Mouse (Mus musculus) adrenal gland, postnatal 25 days (tissue): Measurements from ENCODE around the gene Ppm1l. TPM values are rescaled to one million over a fixed set of nuclear protein-coding genes. Genes with fewer than 3 reads are reported as not detected.

Experiments
- DNase-seq: peaks from one replicate; pipeline ENCODE4 v3.0.0; 2021; ENCODE audit warnings: mixed read lengths
- total RNA-seq: library from RNA; stranded (reverse); gene quantifications from 2 replicates; pipeline ENCODE4 v1.2.3, GENCODE M21; 2021

The Ppm1l gene
- total RNA-seq, 1 experiment from 2014 or later = 13.6 TPM

DNA sequence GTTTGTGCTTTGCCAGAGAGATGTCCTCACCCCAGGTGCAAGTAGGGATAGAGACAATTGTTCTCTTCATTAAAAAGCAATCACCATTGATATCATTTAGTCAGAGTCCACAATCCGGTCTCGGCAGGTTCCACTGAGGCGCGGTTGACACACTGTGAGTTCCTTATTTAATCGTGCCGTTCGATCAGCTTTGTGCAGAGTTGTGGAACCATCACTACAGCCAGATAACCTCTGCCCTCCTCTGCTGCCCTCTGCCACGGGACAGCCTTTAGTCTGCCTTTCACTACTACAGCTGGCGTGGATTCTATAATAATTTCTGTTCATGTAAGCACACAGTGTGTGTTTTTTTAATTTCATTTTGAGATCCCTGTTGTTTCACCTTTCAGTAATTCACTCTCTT, 17.2 kb downstream of the Ppm1l start:
- no peak for DNase-seq

DNA sequence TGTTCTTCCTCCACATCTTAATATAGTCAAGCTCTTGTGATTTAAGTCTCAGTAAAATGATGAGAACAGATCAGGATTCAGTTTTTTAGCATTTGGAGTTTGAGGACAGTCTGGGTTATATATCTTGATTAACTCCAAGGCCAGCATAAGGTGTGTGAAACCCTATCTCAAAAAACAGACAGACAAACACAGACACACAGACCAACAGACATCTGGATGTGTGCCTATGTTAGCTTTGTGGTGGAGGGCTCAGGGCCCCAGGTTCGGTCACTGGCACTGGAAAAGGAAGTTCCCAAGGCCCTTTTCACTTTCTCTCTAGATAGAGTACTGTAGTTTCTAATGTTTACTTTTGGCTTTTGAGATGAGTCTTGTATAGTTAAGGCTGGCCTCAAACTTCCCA, 23.8 kb downstream of the Ppm1l start:
- no peak for DNase-seq

DNA sequence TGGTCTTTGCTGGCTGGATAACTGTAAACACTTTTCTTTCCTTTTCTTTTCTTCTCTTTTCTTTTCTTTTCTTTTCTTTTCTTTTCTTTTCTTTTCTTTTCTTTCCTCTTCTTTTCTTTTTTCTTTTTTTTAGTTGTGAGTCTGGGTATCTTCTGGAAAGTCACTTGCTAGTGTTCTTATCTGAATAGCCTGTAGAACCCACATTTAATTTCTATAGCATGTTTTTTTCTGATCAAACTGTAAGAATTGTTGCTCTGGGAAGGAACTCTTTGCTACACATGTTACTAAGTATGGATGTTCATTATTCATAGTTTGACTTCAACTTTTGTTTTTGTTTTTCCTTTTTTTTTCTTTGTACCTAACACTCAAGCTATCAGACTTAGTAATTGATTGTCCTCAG, 24.3 kb downstream of the Ppm1l start:
- DNase-seq = no peak

DNA sequence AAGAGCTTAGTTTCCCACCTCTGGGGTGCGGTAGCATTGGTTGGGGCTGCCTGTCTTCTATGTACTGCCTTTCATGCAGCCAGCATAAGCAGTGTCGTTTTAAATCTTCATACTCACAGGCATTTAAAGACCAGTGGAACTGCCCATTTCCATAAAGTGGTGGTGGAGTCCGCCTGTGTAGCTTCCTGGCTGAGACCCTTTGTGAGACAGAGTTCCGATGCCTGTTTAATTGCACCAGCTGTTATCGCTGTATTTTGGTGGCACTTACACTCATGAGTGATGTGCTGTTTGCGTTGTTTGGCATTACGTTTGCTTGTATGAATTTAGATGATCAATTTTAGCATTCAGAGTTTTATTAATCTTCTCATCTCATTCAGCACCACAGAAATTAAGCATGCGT, 24.9 kb downstream of the Ppm1l start:
- no peak for DNase-seq

DNA sequence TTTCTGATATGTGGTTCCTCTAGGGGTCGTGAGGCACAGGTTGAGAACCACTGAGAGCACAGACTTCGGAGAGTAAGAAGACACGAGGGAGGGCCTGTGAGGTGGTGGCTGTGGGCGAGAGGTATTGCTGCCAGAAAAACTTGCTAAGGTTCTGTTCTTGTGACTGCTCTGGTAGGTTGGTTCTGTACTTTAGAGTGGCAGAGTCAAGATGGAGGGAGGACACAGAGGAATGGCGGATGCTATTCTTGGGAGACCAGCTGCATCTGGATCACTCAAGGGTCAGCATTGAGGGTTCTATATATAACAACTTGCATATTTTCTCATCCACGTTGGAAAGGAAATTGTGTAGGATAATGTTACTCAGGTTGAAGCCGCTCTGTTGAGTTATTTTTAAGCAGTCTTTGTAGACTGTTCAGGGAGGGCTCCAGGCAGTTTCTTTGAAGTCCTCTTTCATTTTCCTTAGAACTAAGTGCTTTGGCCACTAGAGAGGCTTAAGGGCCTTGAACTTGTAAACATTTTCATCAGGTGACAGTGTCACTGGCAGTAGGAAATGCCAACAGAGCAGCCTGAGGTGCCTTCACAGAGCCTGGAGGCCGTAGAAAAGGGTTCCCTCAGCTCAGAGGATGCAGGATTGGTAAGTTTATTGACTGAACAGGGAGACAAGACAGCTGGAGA, 25.7 kb downstream of the Ppm1l start:
- DNase-seq = no peak

DNA sequence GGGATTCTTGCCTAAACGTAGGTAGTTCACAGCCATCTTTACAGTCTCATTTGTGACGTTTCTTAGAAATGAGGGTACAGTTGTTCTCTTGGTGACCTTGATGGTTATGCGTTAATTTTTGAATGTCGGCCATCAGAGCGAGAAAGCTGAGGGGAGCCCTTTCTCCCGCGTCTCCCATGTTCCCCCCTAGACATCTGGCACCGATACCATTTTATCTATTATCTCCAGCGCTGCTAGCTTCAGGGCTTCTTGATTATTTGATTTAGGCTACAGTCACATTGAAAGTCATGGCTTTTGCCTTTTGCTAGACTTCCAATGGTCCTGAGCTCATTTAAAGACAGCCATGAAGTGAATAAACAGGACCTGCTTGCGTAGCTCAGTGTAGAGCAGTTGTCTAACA, 26.5 kb downstream of the Ppm1l start:
- DNase-seq = no peak

DNA sequence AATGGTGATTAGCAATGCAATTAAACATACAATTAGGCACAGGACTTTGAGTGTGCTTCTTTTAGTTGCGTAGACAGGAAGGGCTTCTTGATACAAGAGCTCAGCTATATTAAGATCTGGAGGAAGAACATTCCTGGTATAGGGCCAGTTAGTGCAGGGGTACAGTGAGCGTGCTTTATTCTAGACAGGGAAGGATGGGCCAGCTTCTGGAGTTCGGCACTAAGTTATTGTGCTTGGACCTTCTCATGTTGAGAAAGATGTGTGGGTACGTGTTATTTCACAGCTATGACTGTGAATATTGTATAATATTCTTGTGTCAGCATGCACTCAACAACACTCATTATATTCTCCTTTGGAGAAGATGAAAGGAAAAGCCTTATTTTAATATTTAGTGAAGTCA, 29.9 kb downstream of the Ppm1l start:
- DNase-seq = no peak

DNA sequence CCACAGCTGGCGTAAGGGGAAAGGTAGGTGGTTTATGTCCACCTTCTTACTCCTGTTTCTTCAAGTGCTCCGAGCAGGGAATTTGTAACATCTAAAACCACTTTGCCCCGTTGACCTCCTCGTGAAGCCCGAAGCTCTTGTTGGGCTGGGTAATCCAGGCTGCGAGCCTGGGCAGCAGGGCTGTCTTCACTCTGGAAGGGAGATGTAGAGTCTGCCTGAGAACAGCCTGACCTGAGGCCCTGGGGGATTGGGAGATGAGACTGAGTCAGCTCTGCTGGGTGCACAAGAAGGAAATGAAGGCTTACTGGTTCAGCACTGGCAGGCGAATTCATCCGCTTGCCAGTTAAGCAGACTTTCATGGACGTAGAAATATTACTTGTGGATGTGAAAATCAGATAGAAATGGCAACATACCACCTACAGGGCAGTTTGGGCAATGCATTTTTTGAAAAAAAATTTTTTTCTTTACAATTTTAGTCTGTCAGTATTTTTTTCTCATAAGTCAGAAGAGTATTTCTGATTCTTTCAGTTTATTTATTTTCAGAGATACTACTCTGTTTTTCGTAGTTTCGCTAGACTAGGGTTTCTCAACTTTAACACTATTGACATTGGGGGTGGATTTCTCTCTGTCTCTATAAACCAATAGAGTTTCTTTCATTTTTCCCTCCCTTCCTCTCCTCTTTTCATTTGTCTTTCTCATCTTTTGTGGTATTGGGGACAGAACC, 31.7 kb downstream of the Ppm1l start:
- no peak for DNase-seq

DNA sequence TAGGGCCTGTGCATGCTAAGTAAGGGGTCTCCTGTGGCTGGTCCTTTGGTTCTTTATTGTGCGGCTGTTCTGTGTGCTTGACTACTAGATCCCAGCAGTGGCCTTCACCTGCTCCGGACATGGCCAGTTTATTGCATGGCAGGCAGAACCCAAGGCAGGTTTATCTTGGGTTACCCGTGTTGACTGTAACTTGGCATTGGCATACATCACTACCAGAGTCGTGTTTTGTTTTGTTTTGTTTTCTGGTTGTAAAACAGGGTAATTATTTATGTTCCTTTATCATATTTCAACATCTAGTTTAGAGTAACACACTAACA, 32.2 kb downstream of the Ppm1l start:
- no peak for DNase-seq

DNA sequence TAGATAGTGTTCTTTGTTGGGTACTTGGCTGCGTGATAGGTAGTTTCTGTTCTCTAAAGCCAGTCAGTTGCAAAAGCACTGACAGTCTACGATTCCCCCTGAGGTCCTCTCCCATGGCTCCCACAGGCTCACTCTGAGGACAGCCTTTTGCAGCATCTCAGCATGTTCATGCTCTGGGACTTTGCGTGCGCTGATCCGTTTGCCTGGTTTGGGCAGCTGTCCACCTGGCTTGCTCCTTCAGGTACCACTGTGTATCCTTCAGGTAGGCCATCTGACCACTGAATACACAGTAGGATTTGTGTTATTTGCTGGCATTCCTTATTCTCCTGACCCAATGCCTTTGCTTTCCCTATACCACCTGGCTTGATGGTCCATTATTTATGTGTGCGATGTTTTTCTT, 33.3 kb downstream of the Ppm1l start:
- DNase-seq = no peak

DNA sequence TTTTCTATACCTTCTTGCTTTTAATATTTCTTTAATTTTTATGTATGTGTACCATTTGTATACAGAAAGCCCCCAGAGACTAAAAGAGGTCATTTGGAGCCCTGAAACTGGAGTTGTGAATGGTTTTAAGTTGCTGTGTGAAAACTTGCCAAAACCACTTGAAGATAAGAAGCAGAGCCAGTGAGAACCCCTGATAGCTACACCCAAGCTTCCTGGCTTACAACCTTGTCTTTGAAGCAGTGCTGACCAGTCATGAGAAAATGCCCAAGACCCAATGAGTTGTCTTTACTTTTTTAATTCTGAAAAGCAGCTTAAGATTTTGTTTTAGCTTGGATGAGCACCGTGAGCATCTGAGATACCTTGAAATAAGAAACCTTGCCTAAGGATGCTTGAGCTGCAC, 35.5 kb downstream of the Ppm1l start:
- DNase-seq = no peak

DNA sequence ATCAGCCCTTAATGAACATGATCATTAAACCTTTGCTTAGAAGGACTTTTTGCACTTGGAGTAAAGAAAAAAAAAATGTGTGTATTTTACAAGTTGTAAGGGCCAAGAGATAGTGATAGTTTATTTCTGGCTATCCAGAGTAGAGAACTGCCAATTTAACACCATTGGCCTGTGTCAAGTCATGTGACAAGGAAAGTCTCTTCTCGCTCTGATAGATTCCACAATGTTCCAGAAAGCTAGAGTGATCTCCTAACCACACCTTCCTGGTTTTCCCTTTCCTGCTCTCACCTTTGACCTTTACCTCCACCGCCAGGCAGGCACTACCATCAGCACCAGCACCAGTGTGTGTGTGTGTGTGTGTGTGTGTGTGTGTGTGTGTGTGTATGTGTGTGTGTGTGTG, 38.0 kb downstream of the Ppm1l start:
- no peak for DNase-seq

DNA sequence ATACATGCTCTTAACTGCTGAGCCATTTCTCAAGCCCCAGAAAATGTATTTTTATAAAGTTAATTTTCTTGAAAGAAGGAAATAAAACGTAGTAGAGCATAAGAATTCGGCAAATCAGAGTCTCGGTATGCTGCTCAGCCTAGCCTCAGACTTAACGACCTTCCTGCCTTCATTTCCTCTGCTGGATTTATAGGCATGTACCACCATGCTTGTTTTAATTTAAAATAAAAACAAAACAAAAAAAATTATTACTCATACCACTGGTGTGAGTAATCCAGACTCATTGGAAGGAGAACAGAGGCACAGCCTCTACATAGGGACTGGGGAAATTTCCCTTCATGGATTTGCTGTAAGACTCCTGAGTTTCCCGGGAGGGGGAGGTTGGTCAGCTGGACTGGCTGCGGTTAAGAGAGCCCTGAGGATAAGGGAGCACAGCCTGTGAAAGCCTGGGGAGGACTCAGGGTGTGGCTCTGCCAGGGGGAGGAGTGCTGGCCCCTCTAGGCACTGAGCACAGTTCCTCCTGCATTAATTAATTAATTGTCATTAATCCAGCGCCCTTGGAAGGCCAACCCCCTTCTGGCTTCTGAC, 39.5 kb downstream of the Ppm1l start:
- DNase-seq = no peak

DNA sequence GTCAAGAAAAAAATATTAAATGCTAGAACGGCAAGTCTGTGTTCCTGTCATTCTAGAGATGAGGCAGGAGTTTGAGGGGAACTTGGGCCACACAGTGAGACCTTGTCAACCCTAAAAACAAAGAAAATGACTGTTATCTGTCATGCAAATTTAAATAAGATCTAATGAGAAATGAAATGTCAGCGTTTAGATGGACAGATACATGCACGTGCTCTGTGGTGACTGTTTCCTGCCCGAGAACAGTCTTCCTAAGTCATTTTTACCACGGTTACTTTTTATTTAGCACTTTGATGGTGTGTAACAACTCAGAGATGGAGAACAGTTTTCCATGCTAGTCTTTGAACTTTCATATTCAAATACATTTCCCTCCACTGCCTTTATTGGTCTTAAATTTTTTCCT, 40.1 kb downstream of the Ppm1l start:
- no peak for DNase-seq

DNA sequence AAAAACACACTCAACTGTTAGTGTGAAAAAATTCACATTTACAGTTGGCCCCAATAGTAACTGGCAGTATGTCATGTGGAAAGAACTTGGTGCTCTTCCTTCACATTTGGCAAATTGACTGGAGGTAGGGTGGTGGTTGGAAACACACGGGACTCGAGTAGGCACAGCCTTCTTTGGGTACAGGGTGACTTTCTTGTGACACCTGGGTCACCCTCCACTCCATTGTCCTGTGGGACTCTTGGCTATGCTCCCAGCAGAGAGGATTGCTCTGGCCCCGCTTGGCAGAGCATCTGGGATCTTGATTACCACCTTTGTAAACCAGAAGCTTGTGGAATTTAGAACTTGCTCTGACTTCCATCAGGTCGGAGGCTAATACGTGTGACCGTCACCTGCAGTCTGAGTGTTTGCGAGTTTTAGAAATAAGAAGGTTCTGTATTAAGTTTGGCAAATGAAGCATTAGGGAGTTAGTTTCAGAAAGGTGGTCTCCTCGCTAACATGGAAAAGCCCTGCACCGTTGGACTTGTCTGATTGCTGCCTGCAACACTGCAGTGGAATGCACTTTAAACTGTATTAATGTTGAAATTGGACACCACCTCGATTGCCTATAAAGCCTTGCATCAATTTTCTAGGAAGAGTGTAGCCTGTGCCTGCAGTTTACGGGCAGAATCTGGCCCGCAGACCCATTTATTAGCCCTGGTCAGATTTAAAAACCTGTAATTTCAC, 41.4 kb downstream of the Ppm1l start:
- no peak for DNase-seq

DNA sequence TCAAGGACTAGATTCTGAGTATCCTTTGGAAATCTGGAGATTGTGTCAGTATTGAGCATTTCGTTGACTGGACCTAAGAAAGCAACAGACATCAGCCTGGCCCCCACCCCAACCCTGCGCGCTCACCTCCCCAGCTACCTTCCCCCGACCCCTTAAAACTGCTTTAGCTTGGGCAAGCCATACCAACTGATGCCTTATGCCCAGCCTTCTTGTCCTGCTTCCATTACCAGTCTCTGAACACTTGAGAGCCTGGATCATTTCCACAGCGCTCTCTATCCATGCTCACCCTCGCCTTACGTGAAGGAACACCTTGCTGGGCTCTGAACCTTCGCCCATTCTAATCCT, 41.9 kb downstream of the Ppm1l start:
- DNase-seq = no peak

DNA sequence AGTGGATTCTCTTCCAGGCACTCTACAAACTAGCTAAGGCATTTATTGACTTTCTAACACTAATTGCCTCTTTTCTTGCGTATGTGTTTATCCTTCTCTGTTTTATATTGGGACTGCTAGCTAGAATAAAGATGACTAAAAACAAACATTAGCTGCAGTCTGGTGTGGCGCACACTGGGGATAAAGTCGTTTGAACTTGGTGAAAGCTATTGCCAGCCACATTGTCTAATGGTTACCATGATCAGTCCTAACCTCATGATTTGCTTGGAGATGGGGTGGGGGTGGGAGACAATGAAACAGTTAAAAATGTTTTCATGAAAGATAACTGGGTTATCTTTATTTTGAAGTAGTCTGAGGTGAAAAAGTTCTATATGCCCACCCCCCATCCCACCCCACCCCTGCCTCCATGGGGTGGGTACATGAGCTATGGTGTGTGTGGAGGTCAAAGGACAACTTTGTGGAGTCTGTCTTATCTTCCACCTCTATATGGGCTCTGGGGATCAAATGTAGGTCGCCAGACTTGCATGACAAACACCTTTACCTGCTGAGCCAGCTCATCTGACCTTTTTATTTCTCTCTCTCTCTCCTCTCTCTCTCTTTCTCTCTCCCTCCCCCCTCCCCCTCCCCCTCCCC, 43.7 kb downstream of the Ppm1l start:
- DNase-seq = no peak

DNA sequence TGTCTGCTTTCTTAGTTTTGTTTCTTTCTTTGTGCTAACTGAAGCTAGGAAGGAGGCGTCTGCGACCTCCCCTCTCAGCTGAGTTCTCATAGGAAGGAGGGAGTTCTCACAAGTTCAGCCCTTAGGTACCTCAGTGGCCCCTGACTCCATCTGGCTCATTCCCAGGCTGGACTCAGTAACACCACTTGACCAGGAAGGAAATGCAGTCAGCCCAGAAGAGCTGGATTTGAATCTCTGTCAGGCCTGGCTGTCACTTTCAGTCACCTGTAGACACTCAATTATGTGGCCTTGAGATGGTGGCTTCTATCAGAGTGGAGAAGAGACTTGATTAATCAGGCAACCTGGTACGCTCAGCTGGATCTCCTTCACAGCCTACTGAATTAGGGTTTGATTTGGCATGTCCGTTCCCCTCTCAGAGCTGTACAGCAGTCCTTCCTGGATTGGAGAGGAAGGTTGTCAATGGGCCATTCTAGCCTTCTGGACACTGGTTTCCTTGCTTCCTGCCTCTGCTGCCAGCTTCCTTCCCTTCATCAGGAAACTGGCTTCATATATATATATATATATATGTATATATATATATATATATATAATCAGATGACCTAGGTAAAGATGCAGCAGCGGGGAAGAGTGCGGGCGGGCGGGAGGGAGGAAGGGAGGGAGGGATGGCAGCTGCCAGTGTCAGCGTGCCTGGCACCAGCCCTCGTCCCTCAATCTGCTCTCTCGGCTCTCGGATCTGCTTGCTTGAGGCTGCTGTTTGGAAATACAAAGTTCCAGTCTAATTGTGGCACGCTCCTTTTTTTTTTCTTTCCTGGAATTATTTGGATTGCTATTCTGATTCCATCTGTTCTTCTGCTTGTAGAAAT, 45.1 kb downstream of the Ppm1l start:
- DNase-seq = no peak

DNA sequence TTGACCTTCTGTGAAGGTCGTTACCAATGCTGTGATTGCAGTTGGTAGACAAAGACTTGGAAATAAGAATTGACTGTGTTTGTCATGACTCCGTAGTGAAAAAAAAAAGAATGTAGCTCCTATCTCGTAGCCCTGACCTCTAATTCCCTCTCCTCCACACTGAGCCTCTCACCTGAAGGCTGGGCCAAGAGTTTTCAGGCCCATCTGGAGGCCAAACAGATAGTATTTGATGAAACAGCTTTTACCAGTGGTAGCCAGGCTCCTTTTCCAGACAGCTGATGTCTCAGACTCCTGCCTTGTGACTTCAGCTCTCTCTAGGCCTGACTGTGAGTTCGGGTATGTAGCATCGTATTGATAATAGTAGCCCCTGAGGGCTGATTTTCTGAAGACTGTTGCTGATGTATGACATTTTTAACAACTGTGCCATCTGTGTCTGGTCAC, 45.7 kb downstream of the Ppm1l start:
- DNase-seq = no peak

DNA sequence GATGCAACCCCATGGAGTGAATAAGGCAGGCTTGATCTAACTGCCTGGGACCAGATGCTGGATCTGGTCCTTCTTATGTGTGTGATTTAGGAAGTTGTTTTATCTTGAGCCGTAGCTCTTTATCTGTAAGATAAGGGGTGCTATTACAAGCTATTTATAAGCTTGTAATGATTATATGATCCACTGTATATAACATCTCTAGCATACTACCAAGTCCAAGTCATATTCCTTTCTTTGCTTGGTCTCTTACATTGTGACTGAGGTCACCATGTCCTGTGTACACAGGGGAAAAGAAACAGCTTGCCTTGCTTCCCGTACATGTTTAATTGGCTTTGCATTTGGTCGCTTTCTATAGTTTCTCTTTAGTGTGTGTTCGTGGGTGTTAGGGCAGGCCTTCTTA, 46.2 kb downstream of the Ppm1l start:
- DNase-seq = no peak

DNA sequence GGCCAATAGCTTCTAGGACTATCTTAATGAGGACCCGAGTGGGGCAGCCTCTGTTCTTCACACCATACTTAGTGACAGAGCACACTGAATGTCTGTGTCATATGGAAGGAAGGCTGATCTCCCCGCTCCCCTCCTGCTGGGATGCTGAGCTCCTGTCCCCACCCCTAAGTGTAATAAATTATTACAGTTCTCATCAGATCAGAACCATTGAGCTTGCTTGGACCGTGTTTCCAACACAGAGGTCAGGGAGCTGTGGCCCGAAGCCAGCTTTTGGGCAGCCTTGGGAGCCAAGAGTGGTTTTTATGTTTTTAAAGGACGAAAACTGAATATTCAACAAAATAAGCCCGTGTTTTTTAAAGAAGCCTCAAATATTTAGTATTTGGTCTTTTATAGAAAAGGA, 47.5 kb downstream of the Ppm1l start:
- peak; percentile 48 for DNase-seq

DNA sequence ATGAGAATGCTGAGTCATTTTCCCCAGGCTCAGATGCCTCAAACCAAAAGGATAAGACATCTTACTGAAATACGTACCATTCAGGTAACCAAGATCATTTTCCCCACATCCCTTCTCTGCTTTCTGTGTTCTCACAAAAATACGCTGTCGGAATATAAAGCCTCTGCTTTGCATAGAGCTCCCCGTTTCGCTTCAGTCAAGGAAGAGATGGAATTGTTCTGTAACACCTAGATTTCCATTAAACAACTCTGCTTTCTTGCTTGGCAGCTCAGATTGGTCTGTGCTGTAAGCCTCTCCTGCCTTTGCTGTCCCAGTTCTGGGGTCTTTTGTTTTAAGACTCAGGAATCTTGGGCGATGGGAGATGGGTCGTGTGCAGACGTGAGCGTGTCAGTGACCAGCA, 51.3 kb downstream of the Ppm1l start:
- DNase-seq = no peak
